ENCODE assay signal across 8 mouse cellular contexts in genomic region chr12:85110698-85111592, GRCm38 (mm10). TPM values are rescaled to one million over a fixed set of nuclear protein-coding genes. Genes with fewer than 3 reads are reported as not detected.
DNase-seq lines count a peak whose midpoint lies in the region; ATAC-seq and TF ChIP-seq lines count a peak whose summit lies in the region.

Gene Prox2 (minus strand): TSS chr12:85110759.
Gene Dlst (plus strand): TSS chr12:85110833.

- H3K4me3 ChIP-seq in erythroblast, embryonic 14.5 days (replicated peaks), result peak within 1 kb of the TSS; percentile 92
- H3K4me3 ChIP-seq in heart, embryonic 12.5 days, result peak within 1 kb of the TSS; percentile 78
- peak within 1 kb of the TSS; percentile 73 for H3K4me3 ChIP-seq in kidney, postnatal 0 days (replicated peaks; ENCODE audit: low read depth, low read length)
- peak within 1 kb of the TSS; percentile 85 for H3K4me3 ChIP-seq in liver, adult 2 months (ENCODE audit: insufficient read depth, low read depth, low read length)

- H3K4me1 ChIP-seq in erythroblast, embryonic 14.5 days (ENCODE audit: control insufficient read depth), result peaks cover 60% of the 10 kb centered on the region
- H3K4me1 ChIP-seq in heart, embryonic 12.5 days (replicated peaks), result peaks cover 48% of the 10 kb centered on the region
- peaks cover 32% of the 10 kb centered on the region for H3K4me1 ChIP-seq in kidney, postnatal 0 days (replicated peaks; ENCODE audit: insufficient read depth, low read length)
- peaks cover 21% of the 10 kb centered on the region for H3K4me1 ChIP-seq in liver, adult 2 months (ENCODE audit: control insufficient read depth, insufficient read depth, low read length)

- under 1% methylated on average over 83 of the region's 83 CpGs for WGBS in heart, embryonic 12.5 days
- WGBS in kidney, postnatal 0 days, result under 1% methylated on average over 80 of the region's 83 CpGs
- under 1% methylated on average over 83 of the region's 83 CpGs for WGBS in liver, adult 2 months

- peaks cover 18% of the 10 kb centered on the region; the same call in 1 of the 2 replicates for H3K79me2 ChIP-seq in liver, adult 2 months (ENCODE audit: control insufficient read depth, insufficient read depth, low read length)

- H3K27ac ChIP-seq in heart, embryonic 12.5 days (ENCODE audit: poor library complexity, severe bottlenecking), result peak within 1 kb of the TSS; percentile 82
- H3K27ac ChIP-seq in kidney, postnatal 0 days, result peak within 1 kb of the TSS; percentile 82
- H3K27ac ChIP-seq in liver, adult 2 months (replicated peaks; ENCODE audit: insufficient read depth, low read depth, low read length), result peak within 1 kb of the TSS; percentile 88

- no peak for TF ChIP-seq CTCF in kidney, postnatal 0 days (IDR thresholded peaks at IDR 0.05; ENCODE audit: low read depth)
- TF ChIP-seq CTCF in liver, adult 2 months (IDR thresholded peaks at IDR 0.05; ENCODE audit: low read depth, low read length), result no peak

- H3K36me3 ChIP-seq in erythroblast, embryonic 14.5 days (ENCODE audit: control insufficient read depth), result peaks cover 37% of the 10 kb centered on the region
- H3K36me3 ChIP-seq in heart, embryonic 12.5 days, result peaks cover 14% of the 10 kb centered on the region
- H3K36me3 ChIP-seq in kidney, postnatal 0 days (ENCODE audit: insufficient read depth, low read length), result 0 out of 2 replicates have a peak, but pooled peaks cover 9% of the 10 kb centered on the region
- H3K36me3 ChIP-seq in liver, adult 2 months (ENCODE audit: control insufficient read depth, insufficient read depth, low read length), result peaks cover 9% of the 10 kb centered on the region

- no peaks in the 10 kb centered on the region for H3K27me3 ChIP-seq in erythroblast, embryonic 14.5 days (ENCODE audit: control insufficient read depth)
- no peaks in the 10 kb centered on the region for H3K27me3 ChIP-seq in heart, embryonic 12.5 days (replicated peaks)
- H3K27me3 ChIP-seq in kidney, postnatal 0 days (ENCODE audit: insufficient read depth, low read length), result no peaks in the 10 kb centered on the region
- H3K27me3 ChIP-seq in liver, adult 2 months (ENCODE audit: control insufficient read depth, insufficient read depth, low read length), result no peaks in the 10 kb centered on the region

- H3K9ac ChIP-seq in heart, embryonic 12.5 days, result peak within 1 kb of the TSS; percentile 92
- peak within 1 kb of the TSS; percentile 90 for H3K9ac ChIP-seq in kidney, postnatal 0 days (ENCODE audit: low read depth, low read length)
- peak within 1 kb of the TSS; percentile 99 for H3K9ac ChIP-seq in liver, adult 2 months (ENCODE audit: low read depth, low read length)

- no peaks in the 10 kb centered on the region for H3K9me3 ChIP-seq in erythroblast, embryonic 14.5 days (ENCODE audit: control insufficient read depth, low read length)
- H3K9me3 ChIP-seq in heart, embryonic 12.5 days (replicated peaks), result no peaks in the 10 kb centered on the region
- no peaks in the 10 kb centered on the region for H3K9me3 ChIP-seq in kidney, postnatal 0 days (replicated peaks; ENCODE audit: low read length)

- ATAC-seq in heart, embryonic 12.5 days (ENCODE audit: insufficient number of reproducible peaks, low FRiP score), result peak; percentile 93
- peak; percentile 91 for ATAC-seq in kidney, postnatal 0 days (replicated peaks; ENCODE audit: low FRiP score, low read depth)
- peak; percentile 86 for ATAC-seq in monocyte, adult 5-6 weeks (replicated peaks; ENCODE audit: insufficient number of reproducible peaks, low FRiP score, low TSS enrichment, poor library complexity, severe bottlenecking)

- DNase-seq in CD4-positive, CD25-positive, alpha-beta regulatory T cell, adult 2 months (ENCODE audit: low read depth, low spot score), result peak; percentile 88
- DNase-seq in brain, embryonic 18.5 days (ENCODE audit: low read depth, low spot score), result peak; percentile 49
- DNase-seq in kidney, postnatal 0 days (ENCODE audit: low spot score), result peak; percentile 92
- DNase-seq in liver, adult 2 months (ENCODE audit: extremely low read depth, low read depth, low spot score), result peak; percentile 65
- DNase-seq in spleen, postnatal 36 days (ENCODE audit: low spot score in 2 of 2), result peak; percentile 85 to 87

- H3K4me2 ChIP-seq in heart, embryonic 12.5 days, result peak within 1 kb of the TSS; percentile 90
- H3K4me2 ChIP-seq in kidney, postnatal 0 days (ENCODE audit: low read length), result peak within 1 kb of the TSS; percentile 64

- peak; percentile 75 for TF ChIP-seq POLR2A in liver, adult 2 months (IDR thresholded peaks at IDR 0.05; ENCODE audit: extremely low read depth, insufficient read depth, low read length)

RNA-seq across cellular contexts. Expression of gene Prox2, which starts in this region (rescaled TPM):
- 0.31 and 0.34 TPM in 2 replicates for polyA plus RNA-seq in erythroblast, embryonic 14.5 days (2012)
- 1.1 and 2.8 TPM in 2 replicates for polyA plus RNA-seq in heart, embryonic 12.5 days (2016; fragmentation: Nextera tagmentation; extraction: Ambion mirVana)
- polyA plus RNA-seq in kidney, postnatal 0 days (2015; fragmentation: Nextera tagmentation; extraction: Ambion mirVana), result 3.0 and 3.3 TPM in 2 replicates
- 1.8 and 1.9 TPM in 2 replicates for total RNA-seq in liver, adult 2 months (2014; rRNA removed)
- polyA plus RNA-seq in liver, adult 2 months (2012; rRNA removed), result 1.3 and 1.5 TPM in 2 replicates
- 5.0 TPM in 1 of 3 replicates, not detected in the others for total RNA-seq in monocyte, adult 5-6 weeks (2017)

RNA-seq across cellular contexts. Expression of gene Dlst, which starts in this region (rescaled TPM):
- polyA plus RNA-seq in erythroblast, embryonic 14.5 days (2012), result 41.0 and 55.1 TPM in 2 replicates
- polyA plus RNA-seq in heart, embryonic 12.5 days (2016; fragmentation: Nextera tagmentation; extraction: Ambion mirVana), result 197 and 203 TPM in 2 replicates
- polyA plus RNA-seq in kidney, postnatal 0 days (2015; fragmentation: Nextera tagmentation; extraction: Ambion mirVana), result 123 and 131 TPM in 2 replicates
- 149 and 150 TPM in 2 replicates for total RNA-seq in liver, adult 2 months (2014; rRNA removed)
- polyA plus RNA-seq in liver, adult 2 months (2012; rRNA removed), result 111 and 112 TPM in 2 replicates
- total RNA-seq in monocyte, adult 5-6 weeks (2017), result 309 to 346 TPM (median 316 TPM) in 3 replicates

Comparison
In these comparisons a context has a peak if more than half of its experiments do, and no peak if none do; other contexts are left out.
1. Peak in every context shown above with its lines: DNase-seq, ATAC-seq, H3K4me3 ChIP-seq and H3K27ac ChIP-seq.